Mouse (Mus musculus) bone marrow, adult 2 months (tissue): Measurements from ENCODE around the gene Vps53.

Experiments
- CTCF ChIP-seq: fragments of 200-500 bp; IDR thresholded peaks from 2 replicates; pipeline ENCODE4 v1.5.1; 2011; ENCODE audit warnings: low read length, control low read depth; ENCODE audit not compliant: control insufficient read depth, insufficient read depth
- POLR2A ChIP-seq: fragments of 200-500 bp; IDR thresholded peaks from 2 replicates; pipeline ENCODE4 v1.6.1; 2011; ENCODE audit warnings: low read depth, mild to moderate bottlenecking, control low read depth, low read length, borderline replicate concordance; ENCODE audit not compliant: control insufficient read depth

DNA sequence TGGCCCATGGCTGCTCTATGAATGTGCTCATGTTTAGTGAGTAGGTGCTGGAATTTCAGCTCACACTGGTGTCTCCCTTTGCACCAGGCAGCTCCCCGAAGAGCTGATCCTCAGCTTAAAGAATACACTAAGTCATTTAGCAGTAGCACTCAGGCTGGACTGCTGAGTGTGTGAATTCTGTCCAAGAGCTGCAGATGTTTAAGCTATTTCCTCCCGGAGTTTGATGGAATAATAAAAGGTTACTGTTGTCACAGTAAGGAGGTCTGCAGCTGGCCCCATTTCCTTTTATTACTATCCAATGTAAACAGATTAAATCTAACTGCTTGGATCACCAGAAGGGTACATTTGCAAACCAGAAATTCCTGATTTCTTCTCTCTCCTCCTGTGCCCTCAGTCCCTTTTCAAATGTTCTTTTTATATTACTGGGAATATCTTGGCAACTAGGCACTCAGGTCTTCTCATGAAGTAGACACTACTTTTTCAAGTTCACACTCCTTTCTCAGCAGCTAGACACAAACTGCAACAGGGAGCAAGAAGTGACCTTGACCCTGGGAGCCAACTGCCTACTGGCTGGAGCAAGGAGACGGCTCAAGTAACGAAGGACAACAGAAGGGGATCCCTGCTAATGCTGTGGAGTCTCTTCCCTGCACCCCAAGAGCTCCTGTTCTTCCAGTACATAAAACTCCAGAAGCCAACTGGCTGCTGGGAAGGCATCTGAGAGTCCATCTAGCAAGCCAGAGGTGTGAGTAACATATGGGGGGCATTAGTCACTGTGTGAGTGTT is 80.1 kb downstream of the Vps53 start:
- no peak for TF ChIP-seq POLR2A
- TF ChIP-seq CTCF: no peak
